ENCODE assay signal across 9 mouse cellular contexts in the genomic region with DNA sequence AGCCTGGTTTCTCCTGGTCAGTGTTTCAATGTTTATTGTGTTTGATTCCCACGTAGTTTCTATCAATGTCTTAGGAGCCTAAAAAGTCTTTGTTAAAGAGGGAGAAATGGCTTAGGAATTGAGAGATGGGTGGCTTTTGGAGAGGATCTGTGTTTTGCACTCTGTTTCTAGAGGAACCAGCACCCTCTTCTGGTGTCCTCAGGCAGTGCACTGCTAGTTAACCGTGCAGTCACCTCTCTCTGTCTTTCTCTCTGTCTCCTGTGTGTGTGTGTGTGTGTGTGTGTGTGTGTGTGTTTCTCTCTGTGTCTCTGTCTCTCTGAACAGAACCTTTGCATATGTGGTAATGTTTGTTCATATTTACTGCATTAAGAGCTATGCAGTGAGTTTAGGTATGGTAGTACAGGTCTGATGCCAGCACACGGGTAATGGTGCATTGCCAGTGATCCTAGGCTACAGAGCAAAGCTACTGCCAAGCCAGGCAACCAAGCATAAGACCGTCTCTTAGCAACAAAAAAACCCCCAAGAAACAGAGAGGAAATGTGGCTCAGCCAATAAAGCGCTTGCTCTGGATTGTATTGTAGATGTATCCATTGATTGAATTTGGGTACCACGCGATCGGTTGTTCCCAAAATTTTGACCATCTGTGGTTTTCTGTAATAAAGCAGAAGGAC.
DNase-seq lines count a peak whose midpoint lies in the region; ATAC-seq and TF ChIP-seq lines count a peak whose summit lies in the region.
"Had no signal": no experiment of that assay in that cellular context is flagged by ENCODE, and none has a peak within 500 bp of the region (broad histone marks: within the 10 kb centered on the region; RNA-seq: fewer than 3 reads in every experiment).

No protein-coding gene starts in this region.

- H3K4me3 ChIP-seq in forebrain, embryonic 10.5 days = no peak overlapping the region
- no peak overlapping the region for H3K4me3 ChIP-seq in forebrain, embryonic 12.5 days (replicated peaks)
- no peak overlapping the region for H3K4me3 ChIP-seq in forebrain, embryonic 15.5 days
- H3K4me3 ChIP-seq in left cerebral cortex, adult 2 months = no peak overlapping the region
- H3K4me3 ChIP-seq: lung, embryonic 15.5 days had no signal

- peaks cover 7% of the 10 kb centered on the region for H3K4me1 ChIP-seq in forebrain, embryonic 10.5 days
- H3K4me1 ChIP-seq in forebrain, embryonic 12.5 days = 0 out of 2 replicates have a peak, but pooled peaks cover 4% of the 10 kb centered on the region
- H3K4me1 ChIP-seq in forebrain, embryonic 15.5 days = peaks cover 5% of the 10 kb centered on the region; the same call in 1 of the 2 replicates
- H3K4me1 ChIP-seq: lung, embryonic 15.5 days had no signal

- intact Hi-C loops in left cerebral cortex, adult 2 months (cut with DNase I) = loop anchor here (5.0 kb wide), 3 partner anchors 44 to 1146 kb away; no protein-coding TSS in a partner anchor

- no peak for ATAC-seq in forebrain, embryonic 12.5 days (ENCODE audit: low FRiP score)
- peak; percentile 71 for ATAC-seq in forebrain, embryonic 15.5 days (replicated peaks)

- peak; percentile 71 for TF ChIP-seq CTCF in left cerebral cortex, adult 2 months (IDR thresholded peaks at IDR 0.05)

- H3K27me3 ChIP-seq in forebrain, embryonic 10.5 days (ENCODE audit: poor library complexity, severe bottlenecking) = no peaks in the 10 kb centered on the region
- H3K27me3 ChIP-seq in forebrain, embryonic 12.5 days = no peaks in the 10 kb centered on the region
- no peaks in the 10 kb centered on the region for H3K27me3 ChIP-seq in forebrain, embryonic 15.5 days
- H3K27me3 ChIP-seq in splenic B cell, adult 2 months (ENCODE audit: control insufficient read depth, insufficient read depth, low read length, poor library complexity, severe bottlenecking) = no peaks in the 10 kb centered on the region
- H3K27me3 ChIP-seq: lung, embryonic 15.5 days had no signal

- peaks cover 38% of the 10 kb centered on the region for H3K36me3 ChIP-seq in forebrain, embryonic 10.5 days (replicated peaks)
- no peaks in the 10 kb centered on the region for H3K36me3 ChIP-seq in forebrain, embryonic 12.5 days (replicated peaks)
- no peaks in the 10 kb centered on the region for H3K36me3 ChIP-seq in forebrain, embryonic 15.5 days
- H3K36me3 ChIP-seq in splenic B cell, adult 2 months (ENCODE audit: control insufficient read depth, insufficient read depth, low read length, poor library complexity, severe bottlenecking) = no peaks in the 10 kb centered on the region

- H3K9me3 ChIP-seq in forebrain, embryonic 10.5 days = no peaks in the 10 kb centered on the region
- no peaks in the 10 kb centered on the region for H3K9me3 ChIP-seq in forebrain, embryonic 12.5 days
- H3K9me3 ChIP-seq in forebrain, embryonic 15.5 days = no peaks in the 10 kb centered on the region
- H3K9me3 ChIP-seq: lung, embryonic 15.5 days had no signal

- H3K9ac ChIP-seq in forebrain, embryonic 12.5 days = no peak overlapping the region
- H3K9ac ChIP-seq in forebrain, embryonic 15.5 days (replicated peaks) = no peak overlapping the region
- H3K9ac ChIP-seq: lung, embryonic 15.5 days had no signal

- 0 out of 2 replicates have a peak overlapping the region, but pooled peaks have one; percentile 8 for H3K27ac ChIP-seq in forebrain, embryonic 10.5 days
- H3K27ac ChIP-seq in forebrain, embryonic 12.5 days = no peak overlapping the region
- H3K27ac ChIP-seq in forebrain, embryonic 15.5 days (replicated peaks) = no peak overlapping the region
- no peak overlapping the region for H3K27ac ChIP-seq in left cerebral cortex, adult 2 months
- H3K27ac ChIP-seq: lung, embryonic 15.5 days had no signal

- DNase-seq in forebrain, embryonic 10.5 days (ENCODE audit: extremely low spot score, low spot score) = no peak
- peak; percentile 29 for DNase-seq in right cerebral cortex, adult 18-20 months
- DNase-seq in right cerebral cortex, postnatal 36 days (ENCODE audit: low spot score in 2 of 2) = no peak
- peak; percentile 35 to 56 for DNase-seq in left cerebral cortex, adult 2 months (ENCODE audit: extremely low spot score in 1 of 2, low spot score in 2 of 2)
- peak; percentile 49 for DNase-seq in splenic B cell, adult 2 months (ENCODE audit: low read depth, low spot score)
- no peak for DNase-seq in spleen, postnatal 14 days (ENCODE audit: low spot score in 2 of 2)

- H3K4me2 ChIP-seq in forebrain, embryonic 12.5 days = no peak overlapping the region
- no peak overlapping the region for H3K4me2 ChIP-seq in forebrain, embryonic 15.5 days (replicated peaks)
- H3K4me2 ChIP-seq: lung, embryonic 15.5 days had no signal

- WGBS in forebrain, embryonic 10.5 days = 80% methylated on average over 8 of the region's 8 CpGs
- 72% methylated on average over 8 of the region's 8 CpGs for WGBS in forebrain, embryonic 12.5 days
- 63% methylated on average over 8 of the region's 8 CpGs for WGBS in forebrain, embryonic 15.5 days

Comparison
In these comparisons a context has a peak if more than half of its experiments do, and no peak if none do; other contexts are left out.
1. DNase-seq: peak in right cerebral cortex, adult 18-20 months (single experiment), left cerebral cortex, adult 2 months (2 of 2) and splenic B cell, adult 2 months (single experiment); none in forebrain, embryonic 10.5 days (single experiment), right cerebral cortex, postnatal 36 days (0 of 2) and spleen, postnatal 14 days (0 of 2).